Mouse (Mus musculus) cerebellum, adult (tissue): ENCODE measurements around the gene Cacna1c.
"Not testable (repeated sequence)": the region's sequence is repeated elsewhere in the genome, so short reads cannot be mapped to it uniquely, and the experiment has no call there.

Experiments
- ATAC-seq: cut with Nextera tagmentation; 2 replicates; pipeline ENCODE4 v1.9.2; 2017; ENCODE audit warnings: mild to moderate bottlenecking, moderate library complexity, mixed read lengths; ENCODE audit not compliant: insufficient number of reproducible peaks, low FRiP score, low TSS enrichment

Cacna1c gene

DNA sequence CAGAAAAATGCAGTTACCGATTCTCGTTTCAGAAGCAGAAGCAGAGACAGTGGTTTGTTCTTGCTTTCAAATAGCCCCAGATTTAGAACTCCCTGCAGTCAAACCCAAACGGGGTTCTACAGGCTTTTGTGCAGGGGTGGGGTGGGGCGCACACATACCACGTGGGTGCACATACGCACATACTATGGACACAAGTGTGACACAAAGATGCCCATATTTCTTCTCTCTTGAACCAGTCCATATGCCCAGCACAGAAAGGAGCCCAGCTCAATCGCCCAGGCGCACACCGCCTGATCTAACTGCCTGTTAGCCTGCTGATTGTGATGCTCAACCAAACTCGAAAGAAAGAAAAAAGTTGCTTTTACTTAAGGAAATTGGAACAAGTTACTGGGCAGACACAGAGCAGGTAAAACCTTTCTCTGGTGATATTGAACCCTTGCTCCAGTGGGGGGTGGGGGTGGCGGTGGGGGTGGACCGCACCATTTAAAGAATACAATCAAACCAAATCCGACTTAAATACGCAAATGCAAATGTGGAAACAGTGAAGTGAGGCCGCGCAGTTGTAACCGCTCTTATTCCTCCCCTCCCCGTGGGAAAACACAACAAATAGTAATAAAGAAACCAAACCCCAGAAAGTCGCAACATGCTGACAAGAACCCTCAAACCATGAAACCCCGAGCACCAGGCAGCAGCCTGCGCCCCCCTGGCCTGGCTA, 603.4 kb downstream of the Cacna1c start:
- ATAC-seq = no peak

DNA sequence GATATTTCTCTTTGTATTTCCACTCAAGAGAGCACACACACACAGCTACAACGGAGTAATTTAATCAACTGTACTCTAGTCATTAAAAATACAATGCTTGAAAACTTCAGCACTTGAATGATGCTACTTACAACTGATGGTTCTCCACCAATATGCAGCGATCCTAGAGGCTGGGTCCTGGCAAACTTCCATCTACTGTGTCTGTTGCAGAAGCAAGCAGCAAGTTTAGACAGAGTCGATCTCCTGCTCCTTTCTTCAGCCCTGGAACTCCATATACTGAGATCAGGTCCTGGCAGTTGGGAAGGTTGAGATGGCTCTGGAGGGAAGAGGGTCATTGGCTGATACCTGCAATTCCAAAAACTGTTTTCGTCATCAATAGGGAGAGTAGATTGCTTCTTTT, 617.5 kb downstream of the Cacna1c start:
- not testable (repeated sequence) for ATAC-seq

DNA sequence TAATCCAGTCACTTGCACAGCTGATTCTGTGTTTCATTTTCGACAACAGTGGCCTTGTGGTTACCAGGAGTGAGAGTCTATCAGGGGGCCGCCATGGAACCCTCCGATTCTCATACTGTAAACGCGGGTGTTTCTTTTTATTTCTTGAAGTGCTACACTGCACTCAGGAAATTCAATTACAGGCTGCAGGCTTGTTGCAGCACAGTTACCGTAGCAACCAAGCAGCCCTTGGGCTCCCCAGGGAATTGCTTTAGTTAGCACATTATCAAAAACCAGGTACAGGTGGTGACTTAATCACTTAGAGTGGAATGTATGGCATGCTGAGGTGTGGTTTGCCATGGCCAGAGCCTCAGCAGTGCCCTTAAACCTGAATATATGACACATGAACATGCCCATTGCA, 621.9 kb downstream of the Cacna1c start:
- ATAC-seq = no peak

DNA sequence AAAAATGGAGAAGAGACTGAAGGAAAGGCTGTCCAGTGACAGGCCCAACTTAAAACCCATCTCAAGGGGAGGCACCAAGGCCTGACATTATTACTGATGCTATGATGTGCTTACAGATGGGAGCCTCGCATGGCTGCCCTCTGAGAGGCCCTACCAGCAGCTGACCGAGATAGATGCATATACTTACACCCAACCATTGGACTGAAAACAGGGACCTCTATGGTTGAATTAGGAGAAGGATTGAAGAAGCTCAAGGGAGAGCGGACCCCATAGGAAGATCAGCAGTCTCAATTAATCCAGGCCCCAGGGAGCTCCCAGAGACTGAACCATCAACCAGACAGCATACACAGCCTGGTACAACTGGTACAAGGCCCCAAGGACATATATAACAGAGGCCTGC, 628.4 kb downstream of the Cacna1c start:
- no peak for ATAC-seq

DNA sequence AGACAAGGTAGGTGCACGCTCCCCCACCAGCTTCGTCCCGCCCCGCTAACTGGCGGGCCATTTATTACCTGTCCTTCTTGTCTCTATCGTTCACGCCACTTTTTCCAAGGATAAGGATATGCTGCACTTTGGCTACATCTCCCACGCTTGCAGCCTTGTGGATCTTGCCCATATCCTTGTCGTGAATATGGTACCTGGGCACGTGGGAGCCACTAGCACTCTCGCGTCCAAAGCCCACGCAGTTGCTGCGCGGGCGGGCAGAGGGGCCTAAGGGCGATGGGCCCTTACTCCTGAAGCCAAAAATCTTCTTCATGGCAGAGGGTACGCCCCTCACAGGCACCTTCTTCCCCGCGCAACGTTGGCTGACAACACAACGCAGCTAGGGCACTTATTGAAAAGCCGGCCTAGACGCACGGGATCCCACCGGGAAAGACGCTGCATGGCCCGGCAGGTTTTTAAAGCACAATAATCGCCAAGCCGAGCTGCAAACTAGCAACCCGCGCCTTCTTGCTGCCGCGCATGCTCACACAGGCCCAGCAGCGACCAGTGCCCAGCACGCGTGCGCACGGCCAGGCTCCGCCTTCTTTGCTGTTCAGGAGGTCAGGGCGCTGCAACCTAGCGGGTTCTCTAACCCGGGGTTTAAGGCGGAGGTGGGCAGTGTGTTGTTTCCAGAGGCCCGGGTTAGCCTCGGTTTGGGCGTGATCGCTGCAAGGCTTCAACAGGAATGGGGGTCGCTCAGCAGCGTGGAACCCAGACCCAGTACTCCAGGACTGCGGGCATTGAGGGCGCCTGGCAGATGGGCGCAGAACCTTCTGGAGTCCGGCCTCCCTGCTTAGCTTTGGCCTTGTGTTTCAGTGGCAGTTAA, 634.2 kb downstream of the Cacna1c start, which contains the start of gene Ankrd26:
Gene Ankrd26 (minus strand): TSS at position 482 of the 865 bp plus-strand sequence.
- peak; percentile 97 for ATAC-seq

DNA sequence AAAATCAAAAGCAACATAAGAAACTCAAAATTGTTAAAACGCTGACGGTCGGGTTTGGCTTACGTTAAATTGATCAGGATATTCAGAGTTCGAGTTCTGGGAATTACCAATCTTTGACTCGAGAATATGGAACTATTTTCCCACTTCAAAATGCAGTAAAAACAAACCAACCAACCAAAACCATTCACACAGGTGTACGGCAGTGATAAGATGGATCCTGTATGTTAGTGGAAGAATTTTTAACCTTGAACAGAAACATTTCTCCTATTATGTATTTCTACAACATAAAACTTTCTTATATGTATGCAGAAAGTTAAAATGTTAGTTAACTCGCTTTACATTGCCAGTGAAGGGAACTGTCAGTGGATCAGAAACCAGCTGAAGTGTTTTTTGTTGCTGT, 635.0 kb downstream of the Cacna1c start:
- ATAC-seq = no peak

DNA sequence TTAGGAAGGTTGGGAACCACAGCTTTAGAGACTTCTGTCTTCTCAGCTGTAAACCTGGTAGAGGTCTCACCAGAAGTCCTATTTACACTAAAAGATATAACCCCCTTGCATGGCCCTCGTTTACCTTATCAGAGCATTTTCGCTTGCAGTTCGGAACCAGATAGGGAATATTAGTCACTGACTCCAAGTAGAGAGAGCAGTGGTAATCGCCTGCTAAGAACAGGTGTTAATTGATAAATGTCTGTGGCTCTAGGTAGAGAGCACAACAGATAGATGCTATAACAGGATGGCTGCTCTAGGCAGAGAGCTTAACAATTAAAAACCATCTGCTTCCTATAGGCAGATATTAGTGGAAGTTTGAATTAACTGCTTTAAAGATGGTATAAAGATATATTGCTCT, 657.6 kb downstream of the Cacna1c start:
- ATAC-seq = no peak
